Mouse (Mus musculus): Measurements from ENCODE around the gene Gucy1a1. TPM values are rescaled to one million over a fixed set of nuclear protein-coding genes. Genes with fewer than 3 reads are reported as not detected.
"Not testable (repeated sequence)": the region's sequence is repeated elsewhere in the genome, so short reads cannot be mapped to it uniquely, and the experiment has no call there.

Gene Gucy1a1
- 13.6 and 16.8 TPM in 2 replicates for polyA plus RNA-seq (2014; fragmentation: Nextera tagmentation; extraction: Ambion mirVana)

DNA sequence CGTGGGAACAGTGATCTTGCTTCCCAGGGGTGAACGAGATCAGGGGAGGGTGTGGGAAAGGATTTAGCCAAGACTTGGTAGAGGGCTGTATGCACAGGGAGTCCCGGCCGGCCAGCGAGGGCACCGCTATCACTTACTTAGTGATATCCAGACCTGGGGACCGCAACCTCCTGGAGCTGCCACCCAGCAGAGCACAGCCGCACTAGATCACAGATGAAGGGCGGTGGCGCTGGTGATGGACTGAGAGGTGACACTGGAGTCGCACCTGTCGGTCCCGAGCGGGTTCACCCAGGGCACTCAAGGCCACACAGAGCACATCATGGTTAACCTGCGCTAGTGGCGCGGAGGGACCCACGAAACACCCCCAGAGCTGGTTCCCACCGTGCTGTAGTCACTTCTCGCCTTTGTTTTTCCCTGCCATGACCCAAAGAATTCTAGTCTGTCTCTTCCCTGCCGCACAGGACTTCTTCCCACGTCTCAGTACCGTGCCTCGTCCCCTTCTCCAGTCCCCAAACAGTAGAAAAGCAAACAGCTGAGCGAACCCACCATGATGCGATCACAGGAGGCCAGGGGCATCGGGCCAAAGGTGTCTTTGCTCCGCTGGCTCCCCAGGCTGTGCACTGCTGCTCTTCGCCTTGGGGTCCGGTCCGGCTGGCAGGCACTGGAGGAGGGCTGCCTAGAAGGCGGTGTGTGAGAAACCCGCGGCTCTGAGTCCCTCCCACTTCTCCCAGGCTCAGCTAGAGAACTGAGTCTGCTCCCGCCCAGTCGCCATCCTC lies at the start of gene Gucy1a1:
Gucy1a1 (minus strand) TSS at position 664 of the 776 bp plus-strand sequence.
- Histone ChIP-seq H3K9ac (ENCODE audit: low read depth, low read length) (peak within 1 kb of the TSS; percentile 51), H3K4me3 (ENCODE audit: low read depth, low read length) (peak within 1 kb of the TSS; percentile 42), H3K36me3 (ENCODE audit: control insufficient read depth, insufficient read depth, low read length) (no peaks in the 10 kb centered on the region), H3K4me1 (ENCODE audit: control insufficient read depth, insufficient read depth, low read length) (no peaks in the 10 kb centered on the region), H3K27me3 (replicated peaks; ENCODE audit: control insufficient read depth, insufficient read depth, low read length) (no peaks in the 10 kb centered on the region), H3K9me3 (ENCODE audit: control insufficient read depth, low read length) (no peaks in the 10 kb centered on the region), H3K27ac (replicated peaks; ENCODE audit: low read depth, low read length) (no peak within 1 kb of the TSS), H3K4me2 (ENCODE audit: low read depth, low read length) (peak within 1 kb of the TSS; percentile 67)
- under 1% methylated on average over 29 of the region's 36 CpGs for WGBS
- ATAC-seq (ENCODE audit: low read depth), result peak; percentile 84
- DNase-seq (ENCODE audit: low spot score), result peak; percentile 76

DNA sequence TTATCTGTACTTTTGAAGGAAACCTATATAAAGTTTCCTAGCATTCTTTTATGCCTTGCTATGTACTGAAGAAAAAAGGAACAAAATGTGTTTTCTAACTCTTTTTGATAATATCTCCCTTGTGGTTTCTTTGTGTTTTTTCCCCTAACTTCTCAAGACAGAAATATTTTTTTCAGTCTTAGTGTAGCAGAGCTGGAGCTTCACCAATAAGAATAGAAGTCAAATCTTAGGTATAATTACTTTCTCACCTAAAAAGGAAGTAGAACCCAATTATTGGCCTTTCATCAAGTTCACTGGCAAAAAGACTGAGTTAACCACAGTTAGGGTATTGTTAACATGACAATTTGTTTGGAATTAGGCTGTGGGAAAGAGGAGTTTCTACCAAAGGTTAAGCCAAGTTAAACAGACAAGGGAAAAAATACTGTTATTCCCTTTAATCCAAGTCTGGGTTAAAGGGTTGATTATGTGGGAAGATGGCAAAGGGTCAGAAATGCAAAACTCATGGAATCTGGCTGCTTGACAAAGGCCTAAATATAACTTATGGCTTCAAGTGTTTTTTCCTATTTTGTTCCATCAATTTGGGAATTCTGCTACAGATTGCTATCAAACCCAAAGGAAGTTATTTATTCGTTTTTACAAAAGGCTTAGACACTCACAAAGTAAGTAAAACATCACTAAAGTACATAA lies 46.1 kb upstream of the Gucy1a1 start:
- Histone ChIP-seq H3K9ac (ENCODE audit: low read depth, low read length) (no peak overlapping the region), H3K9me3 (ENCODE audit: control insufficient read depth, low read length) (peaks cover 5% of the 10 kb centered on the region; the same call in 1 of the 2 replicates), H3K36me3 (ENCODE audit: control insufficient read depth, insufficient read depth, low read length) (no peaks in the 10 kb centered on the region), H3K27me3 (replicated peaks; ENCODE audit: control insufficient read depth, insufficient read depth, low read length) (no peaks in the 10 kb centered on the region), H3K27ac (replicated peaks; ENCODE audit: low read depth, low read length) (no peak overlapping the region), H3K4me3 (ENCODE audit: low read depth, low read length) (no peak overlapping the region), H3K4me1 (ENCODE audit: control insufficient read depth, insufficient read depth, low read length) (no peaks in the 10 kb centered on the region), H3K4me2 (ENCODE audit: low read depth, low read length) (no peak overlapping the region)
- DNase-seq (ENCODE audit: low spot score), result peak; percentile 71
- ATAC-seq (ENCODE audit: low read depth), result no peak
- 70% methylated on average over 1 of the region's 1 CpGs for WGBS

DNA sequence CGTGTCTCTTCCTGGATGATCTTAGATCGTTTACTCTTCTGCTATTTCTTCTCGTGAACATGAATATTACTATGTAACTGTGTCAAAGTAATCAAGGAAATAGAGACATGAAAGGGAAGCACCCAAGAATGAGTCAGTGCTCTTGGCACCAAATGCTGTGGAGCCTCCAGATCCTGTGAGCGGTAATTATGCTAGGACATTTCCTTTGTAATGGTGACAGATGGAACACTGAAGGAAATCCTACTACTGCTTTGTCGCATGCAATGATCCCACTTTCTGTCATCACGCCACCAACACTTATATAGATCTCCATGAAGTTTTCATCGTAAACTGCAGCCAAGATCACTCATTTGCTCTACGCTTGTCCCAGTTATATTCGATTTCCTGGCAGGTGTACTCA lies 40.0 kb upstream of the Gucy1a1 start:
- 84% methylated on average over 9 of the region's 9 CpGs for WGBS
- no peaks in the 10 kb centered on the region for H3K27me3 ChIP-seq (replicated peaks; ENCODE audit: control insufficient read depth, insufficient read depth, low read length)
- H3K9me3 ChIP-seq (ENCODE audit: control insufficient read depth, low read length), result peaks cover 5% of the 10 kb centered on the region; the same call in 1 of the 2 replicates
- DNase-seq (ENCODE audit: low spot score) (no peak), ATAC-seq (ENCODE audit: low read depth) (no peak)
- H3K27ac ChIP-seq (replicated peaks; ENCODE audit: low read depth, low read length), result no peak overlapping the region
- H3K4me1 ChIP-seq (ENCODE audit: control insufficient read depth, insufficient read depth, low read length), result no peaks in the 10 kb centered on the region
- no peak overlapping the region for H3K9ac ChIP-seq (ENCODE audit: low read depth, low read length)
- no peak overlapping the region for H3K4me2 ChIP-seq (ENCODE audit: low read depth, low read length)
- H3K4me3 ChIP-seq (ENCODE audit: low read depth, low read length), result no peak overlapping the region
- no peaks in the 10 kb centered on the region for H3K36me3 ChIP-seq (ENCODE audit: control insufficient read depth, insufficient read depth, low read length)

DNA sequence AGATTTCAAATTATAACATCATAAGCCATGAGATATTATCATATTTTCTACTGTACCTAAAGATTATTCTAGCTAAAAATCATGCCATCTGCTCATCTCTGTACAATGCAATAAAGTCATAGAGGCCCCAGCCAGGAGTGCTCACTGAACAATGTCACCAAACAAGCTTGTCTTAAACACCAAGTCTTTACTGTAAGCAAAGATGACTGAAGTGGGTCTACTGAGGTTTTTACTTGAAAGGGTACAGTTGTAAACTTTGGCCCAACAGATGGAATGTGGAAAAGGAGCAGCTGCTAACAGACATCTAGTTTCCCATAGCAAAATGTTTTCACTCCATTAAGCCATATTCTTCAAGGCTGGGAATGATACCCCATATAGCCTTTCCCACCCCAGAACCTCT lies 35.9 kb upstream of the Gucy1a1 start:
- DNase-seq (ENCODE audit: low spot score) (no peak), ATAC-seq (ENCODE audit: low read depth) (no peak)
- H3K9me3 ChIP-seq (ENCODE audit: control insufficient read depth, low read length), result no peaks in the 10 kb centered on the region
- H3K4me3 ChIP-seq (ENCODE audit: low read depth, low read length), result no peak overlapping the region
- H3K4me1 ChIP-seq (ENCODE audit: control insufficient read depth, insufficient read depth, low read length), result no peaks in the 10 kb centered on the region
- no peak overlapping the region for H3K9ac ChIP-seq (ENCODE audit: low read depth, low read length)
- no peaks in the 10 kb centered on the region for H3K36me3 ChIP-seq (ENCODE audit: control insufficient read depth, insufficient read depth, low read length)
- H3K27ac ChIP-seq (replicated peaks; ENCODE audit: low read depth, low read length), result no peak overlapping the region
- no peak overlapping the region for H3K4me2 ChIP-seq (ENCODE audit: low read depth, low read length)
- no peaks in the 10 kb centered on the region for H3K27me3 ChIP-seq (replicated peaks; ENCODE audit: control insufficient read depth, insufficient read depth, low read length)

DNA sequence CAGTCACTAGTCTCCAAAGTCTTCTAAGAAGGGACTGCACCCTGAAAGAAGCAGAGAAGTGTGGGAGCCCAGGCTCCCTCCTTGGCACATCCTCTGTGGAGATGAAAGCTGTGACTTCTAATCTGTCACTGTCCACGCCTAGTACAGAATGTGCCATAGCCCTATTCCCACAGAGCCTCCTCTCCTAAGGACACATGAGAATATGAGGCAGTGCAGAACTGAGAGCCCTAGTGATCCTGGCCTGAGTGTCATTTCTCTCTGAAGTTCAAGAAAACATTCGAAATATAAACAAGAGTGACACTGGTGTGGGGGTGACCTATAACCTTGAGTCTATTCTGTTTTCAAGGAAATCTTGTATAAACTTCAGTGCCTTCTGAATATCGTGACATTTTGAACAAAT lies 34.7 kb upstream of the Gucy1a1 start:
- H3K9ac ChIP-seq (ENCODE audit: low read depth, low read length), result no peak overlapping the region
- ATAC-seq (ENCODE audit: low read depth) (no peak), DNase-seq (ENCODE audit: low spot score) (no peak)
- 67% methylated on average over 3 of the region's 3 CpGs for WGBS
- no peaks in the 10 kb centered on the region for H3K36me3 ChIP-seq (ENCODE audit: control insufficient read depth, insufficient read depth, low read length)
- no peak overlapping the region for H3K4me2 ChIP-seq (ENCODE audit: low read depth, low read length)
- no peaks in the 10 kb centered on the region for H3K27me3 ChIP-seq (replicated peaks; ENCODE audit: control insufficient read depth, insufficient read depth, low read length)
- no peaks in the 10 kb centered on the region for H3K9me3 ChIP-seq (ENCODE audit: control insufficient read depth, low read length)
- H3K4me3 ChIP-seq (ENCODE audit: low read depth, low read length), result no peak overlapping the region
- H3K4me1 ChIP-seq (ENCODE audit: control insufficient read depth, insufficient read depth, low read length), result no peaks in the 10 kb centered on the region
- no peak overlapping the region for H3K27ac ChIP-seq (replicated peaks; ENCODE audit: low read depth, low read length)

DNA sequence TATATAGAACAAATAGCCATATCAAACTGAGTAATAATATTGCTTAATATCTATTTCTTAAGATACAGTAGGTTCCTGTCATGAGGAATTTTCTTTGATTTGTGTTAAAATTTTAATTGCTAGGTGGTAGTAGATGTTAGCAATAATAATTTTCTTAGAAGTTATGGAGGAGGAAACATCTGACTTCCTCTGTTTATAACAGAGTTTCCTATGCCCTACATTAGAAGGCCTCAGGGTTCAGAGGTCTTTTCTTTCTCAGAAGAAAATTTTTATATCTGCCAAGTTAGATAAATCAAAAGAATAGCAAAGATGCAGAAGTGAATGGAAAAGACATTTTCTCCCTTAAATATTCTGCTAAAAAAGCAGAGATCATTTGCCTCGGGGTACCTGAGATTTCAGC lies 29.9 kb upstream of the Gucy1a1 start:
- no peak overlapping the region for H3K9ac ChIP-seq (ENCODE audit: low read depth, low read length)
- no peak overlapping the region for H3K27ac ChIP-seq (replicated peaks; ENCODE audit: low read depth, low read length)
- 72% methylated on average over 1 of the region's 1 CpGs for WGBS
- H3K4me3 ChIP-seq (ENCODE audit: low read depth, low read length), result no peak overlapping the region
- ATAC-seq (ENCODE audit: low read depth), result no peak
- no peak for DNase-seq (ENCODE audit: low spot score)
- H3K27me3 ChIP-seq (replicated peaks; ENCODE audit: control insufficient read depth, insufficient read depth, low read length), result no peaks in the 10 kb centered on the region
- no peaks in the 10 kb centered on the region for H3K4me1 ChIP-seq (ENCODE audit: control insufficient read depth, insufficient read depth, low read length)
- H3K36me3 ChIP-seq (ENCODE audit: control insufficient read depth, insufficient read depth, low read length), result no peaks in the 10 kb centered on the region
- H3K4me2 ChIP-seq (ENCODE audit: low read depth, low read length), result no peak overlapping the region
- H3K9me3 ChIP-seq (ENCODE audit: control insufficient read depth, low read length), result no peaks in the 10 kb centered on the region

DNA sequence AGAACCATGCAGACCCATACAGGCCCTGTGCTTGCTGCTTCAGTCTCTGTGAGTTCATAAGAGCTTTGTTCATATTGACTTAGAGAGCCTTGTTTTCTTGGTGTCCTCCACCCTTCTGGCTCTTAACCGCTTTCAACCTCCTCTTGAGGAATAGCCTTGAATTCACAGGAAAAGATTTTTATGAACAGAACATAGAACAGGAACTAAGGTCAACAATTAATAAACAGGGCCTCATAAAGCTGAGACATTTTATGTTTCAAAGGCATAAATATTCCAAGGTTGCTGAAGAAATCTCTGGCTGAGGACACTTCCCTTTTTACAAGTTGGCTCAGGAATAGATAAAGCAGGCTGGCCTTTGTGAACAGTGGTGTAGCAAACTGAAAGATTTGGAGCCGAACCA lies 21.5 kb upstream of the Gucy1a1 start:
- no peaks in the 10 kb centered on the region for H3K4me1 ChIP-seq (ENCODE audit: control insufficient read depth, insufficient read depth, low read length)
- ATAC-seq (ENCODE audit: low read depth), result no peak
- no peak for DNase-seq (ENCODE audit: low spot score)
- no peak overlapping the region for H3K4me2 ChIP-seq (ENCODE audit: low read depth, low read length)
- H3K36me3 ChIP-seq (ENCODE audit: control insufficient read depth, insufficient read depth, low read length), result no peaks in the 10 kb centered on the region
- WGBS, result 81% methylated on average over 2 of the region's 2 CpGs
- H3K9me3 ChIP-seq (ENCODE audit: control insufficient read depth, low read length), result no peaks in the 10 kb centered on the region
- no peak overlapping the region for H3K9ac ChIP-seq (ENCODE audit: low read depth, low read length)
- no peak overlapping the region for H3K4me3 ChIP-seq (ENCODE audit: low read depth, low read length)
- no peak overlapping the region for H3K27ac ChIP-seq (replicated peaks; ENCODE audit: low read depth, low read length)
- no peaks in the 10 kb centered on the region for H3K27me3 ChIP-seq (replicated peaks; ENCODE audit: control insufficient read depth, insufficient read depth, low read length)

DNA sequence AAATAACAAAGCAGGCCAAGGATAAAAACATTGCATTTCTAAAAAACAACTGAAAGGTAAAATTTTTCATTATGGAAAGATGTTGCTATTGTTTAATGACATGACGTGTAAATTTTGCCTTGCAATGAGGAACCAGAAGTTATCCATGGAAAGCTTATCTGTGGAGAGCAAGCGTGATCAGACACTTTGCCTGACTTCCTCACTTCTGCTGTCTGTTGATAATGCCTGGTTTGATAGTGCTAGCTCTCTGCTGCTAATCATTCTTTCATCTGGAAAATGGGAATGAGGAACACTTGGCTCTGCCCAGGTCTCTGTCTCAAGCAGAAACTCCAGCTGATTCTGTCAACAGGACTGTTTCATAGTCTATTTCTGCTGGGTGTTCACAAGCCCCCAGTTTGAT lies 20.3 kb upstream of the Gucy1a1 start:
- ATAC-seq (ENCODE audit: low read depth), result no peak
- DNase-seq (ENCODE audit: low spot score), result no peak
- H3K4me2 ChIP-seq (ENCODE audit: low read depth, low read length), result no peak overlapping the region
- WGBS, result 95% methylated on average over 2 of the region's 2 CpGs
- no peak overlapping the region for H3K27ac ChIP-seq (replicated peaks; ENCODE audit: low read depth, low read length)
- H3K36me3 ChIP-seq (ENCODE audit: control insufficient read depth, insufficient read depth, low read length), result no peaks in the 10 kb centered on the region
- H3K27me3 ChIP-seq (replicated peaks; ENCODE audit: control insufficient read depth, insufficient read depth, low read length), result no peaks in the 10 kb centered on the region
- no peak overlapping the region for H3K9ac ChIP-seq (ENCODE audit: low read depth, low read length)
- no peaks in the 10 kb centered on the region for H3K9me3 ChIP-seq (ENCODE audit: control insufficient read depth, low read length)
- no peaks in the 10 kb centered on the region for H3K4me1 ChIP-seq (ENCODE audit: control insufficient read depth, insufficient read depth, low read length)
- H3K4me3 ChIP-seq (ENCODE audit: low read depth, low read length), result no peak overlapping the region

DNA sequence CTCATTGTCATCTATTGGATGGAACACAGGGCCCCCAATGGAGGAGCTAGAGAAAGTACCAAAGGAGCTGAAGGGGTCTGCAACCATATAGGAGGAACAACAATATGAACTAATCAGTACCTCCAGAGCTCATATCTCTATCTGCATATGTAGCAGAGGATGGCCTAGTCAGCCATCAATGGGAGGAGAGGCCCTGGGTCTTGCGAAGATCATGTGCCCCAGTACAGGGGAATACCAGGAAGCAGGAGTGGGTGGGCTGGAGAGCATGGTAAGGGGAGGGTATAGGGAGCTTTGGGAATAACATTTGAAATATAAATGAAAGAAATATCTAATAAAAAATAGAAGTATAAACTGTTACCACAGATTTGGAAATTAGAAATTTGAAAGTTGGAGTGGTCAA lies 17.4 kb upstream of the Gucy1a1 start:
- H3K9me3 ChIP-seq (ENCODE audit: control insufficient read depth, low read length); H3K36me3 ChIP-seq (ENCODE audit: control insufficient read depth, insufficient read depth, low read length); H3K9ac ChIP-seq (ENCODE audit: low read depth, low read length); H3K4me1 ChIP-seq (ENCODE audit: control insufficient read depth, insufficient read depth, low read length); H3K4me3 ChIP-seq (ENCODE audit: low read depth, low read length); ATAC-seq (ENCODE audit: low read depth); H3K27ac ChIP-seq (replicated peaks; ENCODE audit: low read depth, low read length); H3K4me2 ChIP-seq (ENCODE audit: low read depth, low read length); DNase-seq (ENCODE audit: low spot score); H3K27me3 ChIP-seq (replicated peaks; ENCODE audit: control insufficient read depth, insufficient read depth, low read length): not testable (repeated sequence)
- WGBS, result 89% methylated on average over 1 of the region's 1 CpGs
